Mouse (Mus musculus) kidney, postnatal 10 days (tissue): ENCODE measurements at regions not wholly inside any gene's neighbourhood (a gene's known extent, or its start where the extent isn't known, plus 50 kb on each side); places are given as distances from the start of the nearest gene placed in this dataset.

Source experiments
- DNase-seq: peaks from one replicate; pipeline ENCODE4 v3.0.0; 2021; ENCODE audit warnings: mixed read lengths

DNA sequence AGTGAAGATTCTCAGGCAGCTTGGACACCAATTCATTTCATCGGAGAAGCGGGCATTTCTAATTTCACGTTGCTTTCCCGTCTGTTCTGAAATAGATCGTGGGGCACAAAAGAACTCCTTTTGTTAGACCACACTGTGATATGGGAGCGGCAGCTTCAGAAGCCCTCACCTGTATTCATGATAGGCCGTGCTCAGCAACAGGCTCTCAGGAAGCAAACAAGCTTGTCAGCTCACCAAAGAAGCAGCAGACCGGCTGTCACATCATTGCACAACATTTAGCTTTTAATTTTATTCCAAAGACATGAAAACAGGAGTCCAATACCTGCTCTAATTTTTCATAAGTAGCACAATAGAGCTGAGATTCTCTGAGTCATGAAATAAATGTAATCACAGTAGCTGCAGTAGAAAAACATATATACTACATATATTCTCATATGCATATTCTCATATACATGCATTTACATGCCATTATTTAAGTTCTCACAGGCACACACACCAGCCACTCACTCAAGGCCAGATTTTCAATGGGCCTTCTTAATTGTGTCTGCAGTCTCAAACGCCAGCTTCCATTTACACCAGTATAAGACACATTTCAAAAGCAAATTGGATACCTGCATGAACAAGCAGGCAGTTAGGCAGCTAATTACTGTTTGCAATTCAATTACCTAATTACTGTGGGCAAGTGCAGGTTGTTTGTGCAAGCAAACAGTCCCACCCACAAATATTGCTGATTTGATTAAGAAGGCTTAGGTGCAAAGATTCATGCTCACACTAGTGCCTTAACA, 698.9 kb downstream of the Diaph3 start:
- DNase-seq: no peak

DNA sequence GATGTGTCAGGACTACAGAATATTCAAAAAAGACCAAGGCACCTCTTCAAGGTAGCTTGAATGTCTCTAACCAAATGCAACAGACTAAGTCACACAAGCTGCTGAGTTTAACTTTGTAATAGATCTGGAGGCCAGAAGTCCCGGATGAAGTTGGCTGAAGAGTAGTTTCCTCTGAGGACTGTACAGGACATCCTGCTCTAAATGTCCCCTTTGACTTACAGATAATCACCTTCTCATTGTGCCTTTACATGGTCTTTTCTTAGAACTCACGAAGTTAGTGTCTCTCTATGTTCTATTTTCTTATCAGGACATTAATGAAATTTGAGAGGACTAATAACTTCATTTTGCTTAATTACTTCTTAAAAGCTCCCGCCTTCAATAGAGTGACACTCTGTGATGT, 703.7 kb downstream of the Diaph3 start:
- DNase-seq: no peak

DNA sequence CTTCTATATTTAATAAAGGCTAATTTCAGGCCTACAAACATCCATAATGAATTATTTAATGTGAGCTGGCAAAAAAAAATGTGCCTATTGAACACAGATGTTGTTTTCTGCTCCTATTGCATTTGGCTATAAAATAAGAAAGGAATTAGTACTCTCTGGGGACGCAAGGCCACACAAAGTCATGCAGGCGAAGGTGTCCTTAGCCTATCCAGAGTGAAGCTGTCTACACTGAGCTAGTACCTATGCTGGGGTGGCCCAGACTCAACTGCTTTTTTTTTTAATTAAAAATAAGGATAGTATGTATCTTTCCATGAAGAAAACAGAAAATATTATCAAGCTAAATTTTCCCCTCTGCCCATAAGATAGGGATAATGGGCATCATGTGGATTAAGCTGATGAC, 705.7 kb downstream of the Diaph3 start:
- no peak for DNase-seq

DNA sequence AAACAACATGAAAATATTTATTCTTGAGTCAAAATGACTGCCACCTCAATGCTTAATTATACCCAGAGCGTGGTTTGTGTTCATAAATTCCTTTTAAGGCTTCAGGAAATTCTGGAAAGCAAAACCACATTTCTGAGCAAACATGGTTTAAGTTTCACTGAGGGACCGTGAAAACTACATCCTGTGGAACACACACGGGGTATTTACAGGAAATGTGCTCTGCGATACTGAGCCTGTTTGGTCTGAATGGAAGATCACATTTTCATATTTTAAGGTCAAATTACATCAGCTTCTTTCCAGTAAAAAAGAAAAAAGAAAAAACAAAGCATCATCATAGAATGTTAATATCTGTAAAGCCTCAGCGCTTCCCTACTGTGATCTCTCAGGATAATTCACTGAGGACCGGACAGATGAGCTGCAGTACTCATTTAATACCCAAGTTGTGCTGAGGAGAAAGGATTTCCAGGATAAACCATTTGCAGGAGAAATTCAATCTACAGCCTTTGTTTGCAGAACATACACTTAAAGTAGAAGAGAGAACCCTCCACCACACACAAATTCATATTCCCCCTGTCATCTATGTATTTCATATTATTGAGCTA, 709.7 kb downstream of the Diaph3 start:
- DNase-seq: no peak

DNA sequence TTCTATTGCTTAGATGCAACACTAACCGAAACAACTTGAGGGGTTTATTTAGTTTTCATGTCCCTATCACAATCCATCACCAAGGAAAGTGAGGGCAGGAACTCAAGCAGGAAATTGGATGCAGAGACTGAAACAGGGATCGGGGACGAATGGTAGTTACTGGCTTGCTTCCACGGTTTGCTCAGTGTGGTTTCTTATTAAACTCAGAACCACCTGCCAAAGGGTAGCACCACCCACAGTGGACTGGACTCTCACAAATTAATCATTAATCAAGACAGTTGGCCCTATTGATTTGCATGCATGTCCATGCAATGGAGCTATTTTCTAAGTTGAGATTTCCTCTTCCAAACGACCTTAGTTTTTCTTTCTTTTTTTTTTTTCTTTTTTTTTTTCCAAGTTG, 719.2 kb downstream of the Diaph3 start:
- peak; percentile 25 for DNase-seq

GRCm38 (mm10) chr14:86419959-86420598, 721.0 kb downstream of the Diaph3 start:
- DNase-seq: no peak

GRCm38 (mm10) chr14:86396876-86397275, 744.2 kb downstream of the Diaph3 start:
- no peak for DNase-seq

DNA sequence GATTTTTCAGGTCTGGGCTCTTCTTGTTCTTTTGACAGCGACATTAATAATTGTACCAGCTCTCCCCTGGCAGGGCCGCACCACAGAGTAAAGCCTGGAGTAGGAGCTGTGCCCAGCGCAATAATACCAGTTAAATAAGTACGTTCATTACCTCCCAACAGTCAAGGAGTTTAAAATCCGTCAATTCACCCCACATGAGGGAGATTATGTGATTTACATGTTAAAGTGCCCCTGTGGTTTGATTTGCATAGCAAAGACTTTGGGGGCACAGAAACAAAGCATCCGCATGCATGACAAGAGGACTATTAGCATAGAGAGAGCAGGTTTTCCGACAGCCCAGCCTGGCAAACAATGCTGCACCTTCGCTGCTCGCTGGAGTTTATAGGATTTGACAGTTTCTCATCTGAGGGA, 745.1 kb downstream of the Diaph3 start:
- DNase-seq: no peak

- DNase-seq: no peak
These were observed 745.5 kb downstream of the Diaph3 start for GRCm38 (mm10) chr14:86395531-86395930.

DNA sequence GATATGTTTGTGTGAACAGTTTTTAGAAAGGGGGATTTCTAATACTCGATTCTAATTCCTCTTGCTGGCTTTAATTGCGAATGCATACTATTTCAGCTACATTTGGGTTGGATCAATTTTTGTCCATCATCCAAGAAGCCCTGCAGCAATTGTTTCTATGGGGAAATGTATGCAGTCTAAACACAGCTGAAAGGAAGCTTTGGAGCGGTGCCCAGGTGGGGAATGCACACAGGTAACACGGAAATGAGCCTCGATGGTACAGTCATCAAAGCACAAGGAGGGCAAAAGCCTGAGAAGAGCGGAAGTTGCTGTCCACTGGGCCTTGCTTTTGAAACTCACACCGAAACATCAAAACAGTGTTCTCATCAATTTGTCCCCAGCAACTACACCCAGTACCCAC, 746.0 kb downstream of the Diaph3 start:
- no peak for DNase-seq

DNA sequence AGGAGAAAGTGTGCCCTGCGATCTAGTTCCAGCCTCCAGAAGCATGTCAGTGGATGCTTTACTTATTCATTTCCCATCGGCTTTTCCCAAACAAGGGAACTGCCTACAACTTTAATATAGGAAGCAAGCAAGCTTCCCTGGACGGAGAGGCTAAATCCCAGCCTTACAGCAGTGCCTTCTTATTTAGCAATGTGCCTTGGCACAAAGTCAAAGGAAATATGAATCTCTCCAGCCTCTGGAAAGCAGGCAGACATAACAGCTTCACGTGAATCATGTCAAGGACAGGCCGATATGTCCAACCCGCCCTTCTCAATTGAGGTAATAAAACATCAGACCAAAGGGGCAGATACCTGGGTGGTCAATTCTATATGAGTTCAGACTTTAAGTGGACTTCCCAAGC, 755.9 kb downstream of the Diaph3 start:
- DNase-seq: no peak

GRCm38 (mm10) chr14:86365032-86365431, 776.0 kb downstream of the Diaph3 start:
- no peak for DNase-seq

- DNase-seq: no peak
These were observed 780.5 kb downstream of the Diaph3 start for GRCm38 (mm10) chr14:86360423-86361059.

DNA sequence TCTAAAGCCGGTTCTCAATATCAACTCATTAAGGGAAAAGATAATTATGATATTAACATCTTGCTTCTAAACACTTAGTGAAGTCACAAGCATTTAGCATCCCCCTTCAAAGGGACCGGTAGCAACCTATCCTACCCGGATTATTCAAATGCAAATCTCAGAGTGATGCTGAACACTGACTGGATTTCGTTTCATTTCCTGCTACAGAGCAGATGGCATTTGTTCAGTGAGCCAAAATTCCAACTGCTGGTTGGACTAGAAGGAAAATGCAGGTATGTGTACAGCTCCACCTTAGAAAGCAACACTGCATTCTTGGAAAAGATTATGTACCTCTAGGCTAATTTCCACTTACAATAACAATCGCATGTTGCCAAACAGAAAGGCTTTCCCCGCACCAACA, 782.5 kb downstream of the Diaph3 start:
- DNase-seq: no peak

DNA sequence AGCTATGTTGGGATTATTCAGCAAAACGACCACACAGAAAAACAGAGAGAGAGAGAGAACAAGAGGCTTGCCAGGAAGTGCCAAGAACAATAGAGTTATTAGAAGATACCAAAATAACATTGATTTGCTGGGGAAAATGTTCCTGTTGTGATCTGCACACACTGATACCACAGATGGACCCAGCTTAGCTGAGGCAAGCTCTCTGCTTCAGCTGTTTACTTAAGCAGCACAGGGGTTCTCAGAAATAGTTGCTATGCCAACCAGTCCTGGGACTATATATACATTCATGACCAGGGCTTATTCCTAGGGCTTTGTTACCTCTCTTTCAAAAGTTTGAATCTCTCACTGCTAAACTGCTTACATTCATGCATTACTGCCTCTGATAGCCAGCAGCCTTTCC, 790.5 kb downstream of the Diaph3 start:
- DNase-seq: no peak

DNA sequence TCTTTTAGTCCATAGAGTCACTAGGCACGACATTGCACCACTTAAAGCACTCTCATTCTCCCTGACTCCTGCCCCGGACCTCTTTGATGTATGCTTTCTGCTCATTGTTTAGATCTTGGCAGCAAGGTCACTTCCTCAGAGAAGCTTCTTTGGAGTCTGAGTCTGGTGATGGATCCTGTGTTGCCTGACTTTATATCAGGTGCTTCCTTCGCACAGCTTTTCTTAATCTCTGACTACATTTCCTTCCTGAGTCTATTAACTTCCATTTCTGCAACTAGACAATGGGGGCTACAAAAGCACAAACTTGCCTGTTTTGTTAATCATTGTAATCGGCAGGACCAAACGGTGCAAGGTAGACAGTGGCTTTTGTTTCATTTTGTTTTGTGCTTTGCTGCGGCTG, 802.0 kb downstream of the Diaph3 start:
- peak; percentile 11 for DNase-seq

DNA sequence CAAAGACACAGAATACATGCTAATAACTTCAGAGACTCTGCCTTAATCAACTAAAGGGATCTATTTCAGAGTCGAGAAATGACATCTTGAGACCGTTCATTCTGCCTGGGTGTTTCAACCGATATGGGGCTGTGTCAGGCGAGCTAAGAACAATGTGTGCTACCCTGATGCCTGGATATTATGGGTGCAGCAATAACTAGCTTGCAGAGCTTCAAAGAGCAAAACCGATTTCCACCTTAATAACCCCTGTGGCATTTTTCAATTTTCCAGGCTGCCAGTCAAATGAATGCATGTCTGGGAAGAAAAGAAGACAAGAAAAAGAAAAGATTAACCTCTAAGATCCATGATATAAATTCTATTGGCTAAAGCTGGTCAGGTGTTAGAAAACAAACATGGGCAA, 804.0 kb downstream of the Diaph3 start:
- no peak for DNase-seq

- no peak for DNase-seq
These were observed 805.8 kb downstream of the Diaph3 start for GRCm38 (mm10) chr14:86335284-86335683.

DNA sequence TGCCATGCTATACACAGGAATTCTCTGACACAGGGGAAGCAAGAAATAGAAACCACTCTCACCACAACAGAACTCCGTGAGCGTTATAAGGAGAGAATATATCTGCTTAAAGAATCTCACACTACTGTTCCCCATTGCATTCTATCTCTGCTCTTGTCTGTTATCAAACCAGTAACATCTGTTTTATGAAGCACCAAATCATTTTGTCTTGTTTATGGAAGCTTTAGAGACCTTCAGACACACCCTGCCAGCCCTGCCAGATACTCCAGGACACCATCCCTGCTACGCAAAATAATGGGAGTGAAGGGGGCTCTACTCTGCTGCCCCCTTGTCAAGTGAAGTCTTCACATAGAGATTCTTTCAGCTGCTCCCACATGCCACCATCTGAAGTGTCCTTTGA, 811.9 kb downstream of the Diaph3 start:
- no peak for DNase-seq

DNA sequence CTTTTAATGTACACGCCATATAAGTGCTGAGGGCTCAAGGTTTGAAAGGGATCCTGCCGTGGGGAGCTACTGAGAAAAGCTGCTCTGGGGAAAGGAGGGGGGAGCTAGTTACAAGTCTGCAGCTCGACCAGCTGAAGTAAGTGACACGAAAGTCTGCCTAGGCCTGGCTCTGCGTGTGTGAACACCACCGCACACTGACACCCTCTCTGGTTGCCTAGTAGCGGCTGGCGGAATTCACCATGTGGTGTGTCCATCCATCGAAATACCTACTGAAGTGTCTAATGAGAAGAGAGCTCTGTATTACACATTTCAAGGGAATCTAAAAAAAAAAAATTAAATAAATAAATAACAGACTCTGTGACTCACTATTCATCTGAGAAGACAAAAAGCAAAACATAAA, 813.4 kb downstream of the Diaph3 start:
- no peak for DNase-seq

- peak; percentile 34 for DNase-seq
These were observed 818.7 kb downstream of the Diaph3 start for GRCm38 (mm10) chr14:86322365-86322764.

GRCm38 (mm10) chr14:86315974-86316373, 825.1 kb downstream of the Diaph3 start:
- no peak for DNase-seq

DNA sequence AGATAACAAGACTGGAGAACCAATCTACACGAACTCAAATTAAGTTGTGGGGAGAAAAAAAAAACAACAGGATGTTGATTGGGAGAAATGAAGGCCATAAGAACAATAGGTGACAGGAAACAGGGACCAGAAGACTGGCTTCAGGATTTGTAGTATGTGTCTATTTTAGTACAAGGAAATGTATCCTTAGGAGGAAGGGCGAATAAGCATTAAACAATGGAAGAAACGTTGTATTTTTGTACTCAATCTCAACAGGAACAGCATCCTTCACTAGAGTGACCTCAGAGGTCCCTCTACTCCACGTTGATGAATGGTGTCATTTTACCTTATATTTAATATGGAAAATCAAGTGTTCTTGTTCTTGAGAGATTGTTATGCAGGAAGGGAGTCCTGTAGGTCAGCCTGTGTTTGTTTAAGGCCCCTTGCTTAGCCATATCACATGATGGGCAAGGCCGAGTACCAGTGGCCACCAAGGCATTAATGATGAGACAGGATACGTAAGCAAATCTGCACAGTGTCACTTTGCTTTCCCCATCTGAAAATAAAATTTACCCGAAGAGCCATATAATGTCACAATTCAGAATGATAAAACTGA, 832.0 kb downstream of the Diaph3 start:
- no peak for DNase-seq
